Mouse (Mus musculus) megakaryocyte, embryonic 14.5 days (primary cell): ENCODE measurements around the gene Il10ra.

Source experiments
- FLI1 ChIP-seq: IDR thresholded peaks from 2 replicates; pipeline ENCODE4 v1.6.1; 2012; ENCODE audit warnings: low read length, inconsistent platforms, mixed read lengths
- GATA1 ChIP-seq: IDR thresholded peaks from 3 replicates; pipeline ENCODE4 v1.6.1; 2012; ENCODE audit warnings: mixed read lengths, low read length, inconsistent platforms, borderline replicate concordance

- no peak for TF ChIP-seq GATA1
- TF ChIP-seq FLI1, result no peak
These were observed 27.6 kb downstream of the Il10ra start for GRCm38 (mm10) chr9:45241397-45241796.
